Mouse (Mus musculus): ENCODE results near the gene Med4. TPM values are rescaled to one million over a fixed set of nuclear protein-coding genes. Genes with fewer than 3 reads are reported as not detected.

The Med4 gene
- 10 to 100 TPM; 22.8 to 23.2 TPM for total RNA-seq (2023)

GRCm38 (mm10) chr14:73509765-73510423, at the start of gene Med4:
Gene Med4, plus strand, starts transcription at chr14:73510025.

GRCm38 (mm10) chr14:73524766-73525448, 15.1 kb downstream of the Med4 start, which contains the start of gene Sucla2:
Gene Sucla2, plus strand, starts transcription at chr14:73525319.

GRCm38 (mm10) chr14:73548051-73548450, 38.2 kb downstream of the Med4 start, which contains the start of gene Nudt15:
Gene Nudt15, minus strand, starts transcription at chr14:73548242.

Other genes starting within 250 kb of the Med4 start
- 10 to 100 TPM; 68.3 to 76.3 TPM for gene Rb1, start 184.2 kb upstream of the Med4 start, total RNA-seq (2023)
- 1,000 to 10,000 TPM; 1,070 to 1,091 TPM for gene Itm2b, start 124.7 kb upstream of the Med4 start, total RNA-seq (2023)
- gene Sucla2, start 15.3 kb downstream of the Med4 start, total RNA-seq (2023) = 10 to 100 TPM; 31.2 to 31.3 TPM
- gene Nudt15, start 38.2 kb downstream of the Med4 start, total RNA-seq (2023) = 1 to 10 TPM; 2.8 to 3.2 TPM
- not detected for gene Gm21750, start 151.2 kb downstream of the Med4 start, total RNA-seq (2023)

All from neutrophil, adult 83 days (primary cell).